Comparison of ENCODE assay signal across 10 mouse cellular contexts in genomic region chr1:90207279-90207678, GRCm38 (mm10). TPM values are rescaled to one million over a fixed set of nuclear protein-coding genes. Genes with fewer than 3 reads are reported as not detected.
A peak's percentile ranks its signal among the peaks of the same experiment; 100 is the strongest.
DNase-seq lines count a peak whose midpoint lies in the region; ATAC-seq and TF ChIP-seq lines count a peak whose summit lies in the region.
"Had no signal": no experiment of that assay in that cellular context is flagged by ENCODE, and none has a peak within 500 bp of the region (broad histone marks: within the 10 kb centered on the region; RNA-seq: fewer than 3 reads in every experiment).

No protein-coding gene starts in this region.

- H3K4me2 ChIP-seq in intestine, embryonic 15.5 days (replicated peaks): peak overlapping the region; percentile 35
- H3K4me2 ChIP-seq in intestine, embryonic 16.5 days (ENCODE audit: low read depth, low read length): no peak overlapping the region
- H3K4me2 ChIP-seq in heart, embryonic 12.5 days: peak overlapping the region; percentile 66
- peak overlapping the region; percentile 68 for H3K4me2 ChIP-seq in midbrain, embryonic 11.5 days
- H3K4me2 ChIP-seq: liver, embryonic 15.5 days had no signal

- no peak for DNase-seq in midbrain, embryonic 11.5 days (ENCODE audit: low spot score, missing footprints)
- no peak for DNase-seq in right cerebral cortex, postnatal 10 days (ENCODE audit: low spot score in 2 of 2)
- no peak for DNase-seq in frontal cortex, postnatal 25 days (ENCODE audit: low spot score in 2 of 2)
- no peak for DNase-seq in adrenal gland, postnatal 4 days (ENCODE audit: low spot score in 2 of 2)

- peaks cover 20% of the 10 kb centered on the region for H3K4me1 ChIP-seq in intestine, embryonic 15.5 days (replicated peaks)
- peaks cover 24% of the 10 kb centered on the region for H3K4me1 ChIP-seq in intestine, embryonic 16.5 days (ENCODE audit: control insufficient read depth, insufficient read depth, low read length)
- H3K4me1 ChIP-seq in cortical plate, adult 2 months (ENCODE audit: control insufficient read depth, insufficient read depth, low read length): peaks cover 2% of the 10 kb centered on the region; the same call in 1 of the 2 replicates
- peaks cover 62% of the 10 kb centered on the region for H3K4me1 ChIP-seq in heart, embryonic 12.5 days (replicated peaks)
- H3K4me1 ChIP-seq in midbrain, embryonic 11.5 days (ENCODE audit: control insufficient read depth, insufficient read depth, low read length): peaks cover 50% of the 10 kb centered on the region
- H3K4me1 ChIP-seq: liver, embryonic 15.5 days had no signal

- H3K27me3 ChIP-seq in intestine, embryonic 15.5 days (replicated peaks): no peaks in the 10 kb centered on the region; the same call in 1 of the 2 replicates
- H3K27me3 ChIP-seq in intestine, embryonic 16.5 days (replicated peaks; ENCODE audit: control insufficient read depth, insufficient read depth, low read length): no peaks in the 10 kb centered on the region
- peaks cover 4% of the 10 kb centered on the region; the same call in 1 of the 2 replicates for H3K27me3 ChIP-seq in heart, embryonic 12.5 days (replicated peaks)
- no peaks in the 10 kb centered on the region for H3K27me3 ChIP-seq in midbrain, embryonic 11.5 days (ENCODE audit: control insufficient read depth, insufficient read depth, low read length)

- no peak for TF ChIP-seq POLR2A in cortical plate, adult 2 months (IDR thresholded peaks at IDR 0.05; ENCODE audit: extremely low read depth, insufficient read depth, low read length)

- H3K4me3 ChIP-seq in intestine, embryonic 15.5 days (replicated peaks): no peak overlapping the region
- no peak overlapping the region for H3K4me3 ChIP-seq in intestine, embryonic 16.5 days (ENCODE audit: low read length)
- H3K4me3 ChIP-seq in cortical plate, adult 2 months (ENCODE audit: insufficient read depth, low read length): no peak overlapping the region
- peak overlapping the region; percentile 60 for H3K4me3 ChIP-seq in heart, embryonic 12.5 days
- peak overlapping the region; percentile 67 for H3K4me3 ChIP-seq in midbrain, embryonic 11.5 days (ENCODE audit: low read depth, low read length)
- H3K4me3 ChIP-seq: liver, embryonic 15.5 days had no signal

- H3K9me3 ChIP-seq in intestine, embryonic 15.5 days: no peaks in the 10 kb centered on the region
- no peaks in the 10 kb centered on the region for H3K9me3 ChIP-seq in intestine, embryonic 16.5 days (ENCODE audit: control insufficient read depth, low read length)
- no peaks in the 10 kb centered on the region for H3K9me3 ChIP-seq in heart, embryonic 12.5 days (replicated peaks)
- no peaks in the 10 kb centered on the region for H3K9me3 ChIP-seq in midbrain, embryonic 11.5 days (ENCODE audit: control insufficient read depth, low read length)
- H3K9me3 ChIP-seq: liver, embryonic 15.5 days had no signal

- no peaks in the 10 kb centered on the region for H3K36me3 ChIP-seq in intestine, embryonic 15.5 days
- no peaks in the 10 kb centered on the region for H3K36me3 ChIP-seq in intestine, embryonic 16.5 days (ENCODE audit: control insufficient read depth, insufficient read depth, low read length)
- peaks cover 20% of the 10 kb centered on the region for H3K36me3 ChIP-seq in heart, embryonic 12.5 days
- H3K36me3 ChIP-seq in midbrain, embryonic 11.5 days (ENCODE audit: control insufficient read depth, insufficient read depth, low read length): no peaks in the 10 kb centered on the region
- H3K36me3 ChIP-seq: liver, embryonic 15.5 days had no signal

- WGBS in intestine, embryonic 15.5 days: 69% methylated on average over 6 of the region's 6 CpGs
- WGBS in intestine, embryonic 16.5 days: 65% methylated on average over 6 of the region's 6 CpGs
- 33% methylated on average over 6 of the region's 6 CpGs for WGBS in heart, embryonic 12.5 days
- 58% methylated on average over 6 of the region's 6 CpGs for WGBS in midbrain, embryonic 11.5 days

- no peak overlapping the region for H3K9ac ChIP-seq in intestine, embryonic 15.5 days
- no peak overlapping the region for H3K9ac ChIP-seq in intestine, embryonic 16.5 days (ENCODE audit: low read depth, low read length)
- peak overlapping the region; percentile 85 for H3K9ac ChIP-seq in heart, embryonic 12.5 days
- peak overlapping the region; percentile 86 for H3K9ac ChIP-seq in midbrain, embryonic 11.5 days (ENCODE audit: low read length)
- H3K9ac ChIP-seq: liver, embryonic 15.5 days had no signal

- H3K27ac ChIP-seq in intestine, embryonic 15.5 days: no peak overlapping the region
- no peak overlapping the region for H3K27ac ChIP-seq in intestine, embryonic 16.5 days (ENCODE audit: low read length)
- 0 out of 2 replicates have a peak overlapping the region, but pooled peaks have one; percentile 6 for H3K27ac ChIP-seq in cortical plate, adult 2 months (ENCODE audit: insufficient read depth, low read length)
- peak overlapping the region; percentile 82 for H3K27ac ChIP-seq in heart, embryonic 12.5 days (ENCODE audit: poor library complexity, severe bottlenecking)
- H3K27ac ChIP-seq in midbrain, embryonic 11.5 days (ENCODE audit: low read depth, low read length): no peak overlapping the region
- H3K27ac ChIP-seq: liver, embryonic 15.5 days had no signal

- ATAC-seq in intestine, embryonic 15.5 days: no peak
- ATAC-seq in intestine, embryonic 16.5 days: no peak
- no peak for ATAC-seq in heart, embryonic 12.5 days (ENCODE audit: insufficient number of reproducible peaks, low FRiP score)
- no peak for ATAC-seq in midbrain, embryonic 11.5 days (ENCODE audit: low FRiP score)

- no peak for TF ChIP-seq CTCF in cortical plate, adult 2 months (IDR thresholded peaks at IDR 0.05; ENCODE audit: extremely low read depth, insufficient read depth, low read length)

RNA-seq across cellular contexts. Expression of gene Ackr3, which starts 3.5 kb away (rescaled TPM):
- 13.0 and 13.3 TPM in 2 replicates for polyA plus RNA-seq in intestine, embryonic 15.5 days (2015; fragmentation: Nextera tagmentation; extraction: Ambion mirVana)
- polyA plus RNA-seq in intestine, embryonic 16.5 days (2015; fragmentation: Nextera tagmentation; extraction: Ambion mirVana): 11.8 and 12.7 TPM in 2 replicates
- polyA plus RNA-seq in cortical plate, adult 2 months (2012; rRNA removed): 16.7 and 17.6 TPM in 2 replicates
- 49.4 and 52.2 TPM in 2 replicates for polyA plus RNA-seq in heart, embryonic 12.5 days (2016; fragmentation: Nextera tagmentation; extraction: Ambion mirVana)
- 28.4 and 29.4 TPM in 2 replicates for polyA plus RNA-seq in midbrain, embryonic 11.5 days (2014; fragmentation: Nextera tagmentation; extraction: Ambion mirVana)
- total RNA-seq in adrenal gland, postnatal 4 days (2021): 10 to 100 TPM; 19.5 to 22.2 TPM
- total RNA-seq: common myeloid progenitor, adult 5-6 weeks had no signal

RNA-seq across cellular contexts. Expression of gene Iqca, which starts 54.1 kb away (rescaled TPM):
- polyA plus RNA-seq in intestine, embryonic 15.5 days (2015; fragmentation: Nextera tagmentation; extraction: Ambion mirVana): 0.09 and 0.24 TPM in 2 replicates
- polyA plus RNA-seq in intestine, embryonic 16.5 days (2015; fragmentation: Nextera tagmentation; extraction: Ambion mirVana): 0.15 TPM in 1 of 2 replicates, not detected in the other
- polyA plus RNA-seq in cortical plate, adult 2 months (2012; rRNA removed): 0.61 and 0.86 TPM in 2 replicates
- polyA plus RNA-seq in heart, embryonic 12.5 days (2016; fragmentation: Nextera tagmentation; extraction: Ambion mirVana): not detected in 2 replicates
- polyA plus RNA-seq in midbrain, embryonic 11.5 days (2014; fragmentation: Nextera tagmentation; extraction: Ambion mirVana): 0.18 TPM in 1 of 2 replicates, not detected in the other
- total RNA-seq in adrenal gland, postnatal 4 days (2021): not detected
- total RNA-seq: common myeloid progenitor, adult 5-6 weeks had no signal

Comparison
In these comparisons a context has a peak if more than half of its experiments do, and no peak if none do; other contexts are left out.
1. H3K27ac ChIP-seq: peak in cortical plate, adult 2 months (single experiment) and heart, embryonic 12.5 days (single experiment); none in intestine, embryonic 15.5 days (single experiment), intestine, embryonic 16.5 days (single experiment) and midbrain, embryonic 11.5 days (single experiment).
2. H3K4me3 ChIP-seq: peak in heart, embryonic 12.5 days (single experiment) and midbrain, embryonic 11.5 days (single experiment); none in intestine, embryonic 15.5 days (single experiment), intestine, embryonic 16.5 days (single experiment) and cortical plate, adult 2 months (single experiment).
3. H3K9ac ChIP-seq: peak in heart, embryonic 12.5 days (single experiment) and midbrain, embryonic 11.5 days (single experiment); none in intestine, embryonic 15.5 days (single experiment) and intestine, embryonic 16.5 days (single experiment).